Mouse (Mus musculus) olfactory bulb, adult 2 months (tissue): ENCODE results near the gene Vmn1r55.

Experiments used
- CTCF ChIP-seq: fragments of 200-500 bp; IDR thresholded peaks from 2 replicates; pipeline ENCODE4 v1.5.1; 2012; ENCODE audit warnings: low read depth, mild to moderate bottlenecking, low read length, moderate library complexity; ENCODE audit not compliant: insufficient read depth
- POLR2A ChIP-seq: fragments of 200-500 bp; IDR thresholded peaks from 2 replicates; pipeline ENCODE4 v1.6.1; 2012; ENCODE audit warnings: mild to moderate bottlenecking, low read depth, low read length, moderate library complexity; ENCODE audit not compliant: insufficient read depth

- no peak for TF ChIP-seq POLR2A
- no peak for TF ChIP-seq CTCF
These were observed 32.6 kb downstream of the Vmn1r55 start, which contains the start of gene Rfpl4 for GRCm38 (mm10) chr7:5116850-5117249.
